Mouse (Mus musculus): ENCODE data around the gene Drd4. TPM values are rescaled to one million over a fixed set of nuclear protein-coding genes. Genes with fewer than 3 reads are reported as not detected.
A peak's percentile ranks its signal among the peaks of the same experiment; 100 is the strongest.
"Not testable (repeated sequence)": the region's sequence is repeated elsewhere in the genome, so short reads cannot be mapped to it uniquely, and the experiment has no call there.

The Drd4 gene
- polyA plus RNA-seq (2016; fragmentation: Nextera tagmentation; extraction: Ambion mirVana), result 1.7 and 2.3 TPM in 2 replicates

DNA sequence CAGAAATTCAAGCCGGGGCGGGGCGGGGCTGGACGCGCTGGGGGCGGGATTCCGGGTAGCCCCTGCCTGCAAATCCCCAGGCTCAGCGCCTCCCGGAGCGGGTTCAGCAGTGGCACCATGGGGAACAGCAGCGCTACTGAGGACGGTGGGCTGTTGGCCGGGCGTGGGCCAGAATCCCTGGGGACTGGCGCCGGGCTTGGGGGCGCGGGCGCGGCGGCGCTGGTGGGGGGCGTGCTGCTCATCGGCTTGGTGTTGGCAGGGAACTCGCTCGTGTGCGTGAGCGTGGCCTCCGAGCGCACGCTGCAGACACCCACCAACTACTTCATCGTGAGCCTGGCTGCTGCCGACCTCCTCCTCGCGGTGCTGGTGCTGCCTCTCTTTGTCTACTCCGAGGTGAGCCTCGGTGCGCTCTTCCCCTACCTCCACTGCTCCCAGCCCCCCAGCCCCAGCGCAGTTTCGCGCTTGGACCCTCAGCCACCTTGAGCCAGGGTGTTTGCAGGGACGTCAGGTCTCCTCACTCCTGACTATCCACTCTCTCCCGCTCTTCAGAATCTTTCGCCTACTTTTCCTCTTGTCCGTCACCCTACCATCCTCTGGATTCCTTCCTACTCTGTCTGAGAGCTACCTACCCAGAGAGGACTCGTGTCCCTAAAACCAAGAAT, at the start of gene Drd4:
Drd4 (plus strand) TSS at position 86 of the 662 bp plus-strand sequence.
- WGBS, result 2% methylated on average over 45 of the region's 46 CpGs
- Histone ChIP-seq H3K9me3 (no peaks in the 10 kb centered on the region), H3K27me3 (peaks cover 57% of the 10 kb centered on the region), H3K4me1 (peaks cover 30% of the 10 kb centered on the region), H3K36me3 (0 out of 2 replicates have a peak, but pooled peaks cover 3% of the 10 kb centered on the region), H3K9ac (peak within 1 kb of the TSS; percentile 65), H3K4me2 (replicated peaks) (peak within 1 kb of the TSS; percentile 96), H3K27ac (no peak within 1 kb of the TSS), H3K4me3 (peak within 1 kb of the TSS; percentile 54)
- no peak; the same call in 1 of the 2 replicates for ATAC-seq (ENCODE audit: insufficient number of reproducible peaks, insufficient read depth, low FRiP score, low TSS enrichment)

DNA sequence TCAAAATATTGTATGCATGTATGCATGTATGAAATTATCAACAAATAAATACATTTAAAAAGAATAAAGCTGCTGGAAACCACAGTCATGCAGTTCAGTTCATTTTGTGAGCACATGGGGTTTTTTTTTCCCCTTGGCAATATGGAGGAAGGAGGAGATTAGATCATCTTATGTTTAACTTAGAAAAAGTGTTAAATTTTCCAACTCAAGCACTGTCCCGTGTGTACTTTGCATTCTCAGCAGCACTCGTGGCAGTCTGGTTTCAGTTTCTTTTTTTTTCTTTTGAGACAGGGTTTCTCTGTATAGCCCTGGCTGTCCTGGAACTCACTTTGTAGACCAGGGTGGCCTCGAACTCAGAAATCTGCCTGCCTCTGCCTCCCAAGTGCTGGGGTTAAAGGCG, 41.3 kb upstream of the Drd4 start:
- WGBS, result 91% methylated on average over 4 of the region's 4 CpGs
- H3K36me3 ChIP-seq, result peaks cover 88% of the 10 kb centered on the region

DNA sequence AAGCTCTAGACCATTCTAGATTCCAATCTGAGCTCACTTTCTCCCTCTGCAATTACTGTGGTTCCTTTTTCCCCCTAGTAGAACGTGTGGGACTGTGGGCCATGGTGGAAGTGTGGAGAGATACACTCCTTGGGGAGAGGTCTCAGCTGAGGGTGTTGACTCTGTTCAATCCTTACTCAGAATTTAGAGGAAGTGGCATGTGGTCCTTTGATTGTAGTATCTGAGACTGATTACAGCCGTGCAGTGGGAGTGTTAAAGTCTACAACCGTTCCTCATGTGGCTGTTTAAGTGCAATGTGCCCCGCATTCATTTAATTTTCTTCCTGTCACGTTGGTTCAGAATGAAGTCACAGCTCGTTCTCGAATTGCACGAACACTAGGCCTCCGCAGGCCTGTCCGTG, 35.6 kb upstream of the Drd4 start:
- 92% methylated on average over 10 of the region's 10 CpGs for WGBS
- H3K36me3 ChIP-seq, result peaks cover 86% of the 10 kb centered on the region

More for the DNA sequence above, 41.3 kb upstream of the Drd4 start:
- H3K27me3 ChIP-seq; H3K9ac ChIP-seq; ATAC-seq (ENCODE audit: insufficient number of reproducible peaks, insufficient read depth, low FRiP score, low TSS enrichment); H3K4me2 ChIP-seq (replicated peaks); H3K9me3 ChIP-seq; H3K4me3 ChIP-seq; H3K27ac ChIP-seq; H3K4me1 ChIP-seq: not testable (repeated sequence)

DNA sequence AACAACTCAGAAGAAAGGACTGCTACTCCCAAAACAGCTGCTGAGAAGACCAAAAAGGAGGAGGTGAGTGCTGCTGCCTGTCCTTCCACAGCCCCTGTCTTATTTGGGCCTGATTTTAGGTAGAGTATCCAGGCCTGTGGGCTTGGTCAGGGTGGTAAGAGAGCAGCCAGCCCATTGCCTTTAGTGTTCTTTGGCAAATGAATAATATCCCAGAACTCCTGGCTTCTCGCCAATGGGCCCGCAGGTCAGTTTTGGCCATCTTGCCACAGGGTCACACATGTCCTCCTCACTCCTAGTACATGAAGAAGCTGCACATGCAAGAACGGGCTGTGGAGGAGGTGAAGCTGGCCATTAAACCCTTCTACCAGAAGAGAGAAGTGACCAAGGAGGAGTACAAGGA, 30.3 kb upstream of the Drd4 start:
- H3K4me3 ChIP-seq, result no peak overlapping the region
- peaks cover 76% of the 10 kb centered on the region for H3K36me3 ChIP-seq
- WGBS, result 90% methylated on average over 3 of the region's 3 CpGs
- no peak overlapping the region for H3K27ac ChIP-seq
- H3K4me2 ChIP-seq (replicated peaks), result no peak overlapping the region
- H3K9ac ChIP-seq, result no peak overlapping the region
- peaks cover 15% of the 10 kb centered on the region; the same call in 1 of the 2 replicates for H3K4me1 ChIP-seq
- H3K27me3 ChIP-seq, result no peaks in the 10 kb centered on the region
- H3K9me3 ChIP-seq, result no peaks in the 10 kb centered on the region
- ATAC-seq (ENCODE audit: insufficient number of reproducible peaks, insufficient read depth, low FRiP score, low TSS enrichment), result no peak

More for the DNA sequence above, 35.6 kb upstream of the Drd4 start:
- Histone ChIP-seq H3K4me2 (replicated peaks) (no peak overlapping the region), H3K4me3 (no peak overlapping the region), H3K9me3 (no peaks in the 10 kb centered on the region), H3K27me3 (no peaks in the 10 kb centered on the region), H3K4me1 (no peaks in the 10 kb centered on the region), H3K9ac (no peak overlapping the region), H3K27ac (no peak overlapping the region)
- ATAC-seq (ENCODE audit: insufficient number of reproducible peaks, insufficient read depth, low FRiP score, low TSS enrichment), result no peak

DNA sequence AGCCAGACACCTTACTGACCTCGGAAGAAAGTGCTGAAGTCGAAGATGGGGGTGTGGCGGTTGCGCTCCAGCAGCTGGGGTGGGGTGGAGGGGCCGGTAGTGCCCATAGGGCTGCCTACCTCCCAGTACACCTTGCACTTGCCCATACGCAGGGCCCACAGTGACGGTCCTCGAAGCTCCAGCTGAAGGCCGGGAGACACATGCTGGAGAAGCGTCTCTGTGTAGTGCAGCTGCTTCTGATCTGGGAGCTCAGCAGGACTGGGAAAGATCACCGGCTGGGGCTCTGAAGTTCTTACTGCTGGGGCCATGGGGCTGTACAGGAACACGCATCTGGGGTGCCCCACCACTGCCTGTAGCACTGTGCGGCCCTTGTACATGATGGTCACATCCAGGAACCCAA, 28.2 kb upstream of the Drd4 start:
- H3K4me1 ChIP-seq, result peaks cover 16% of the 10 kb centered on the region; the same call in 1 of the 2 replicates
- no peak overlapping the region for H3K27ac ChIP-seq
- no peaks in the 10 kb centered on the region for H3K9me3 ChIP-seq
- no peak overlapping the region for H3K9ac ChIP-seq
- H3K4me3 ChIP-seq, result no peak overlapping the region
- H3K27me3 ChIP-seq, result no peaks in the 10 kb centered on the region
- no peak for ATAC-seq (ENCODE audit: insufficient number of reproducible peaks, insufficient read depth, low FRiP score, low TSS enrichment)
- 88% methylated on average over 13 of the region's 13 CpGs for WGBS
- H3K4me2 ChIP-seq (replicated peaks), result no peak overlapping the region
- peaks cover 55% of the 10 kb centered on the region for H3K36me3 ChIP-seq

DNA sequence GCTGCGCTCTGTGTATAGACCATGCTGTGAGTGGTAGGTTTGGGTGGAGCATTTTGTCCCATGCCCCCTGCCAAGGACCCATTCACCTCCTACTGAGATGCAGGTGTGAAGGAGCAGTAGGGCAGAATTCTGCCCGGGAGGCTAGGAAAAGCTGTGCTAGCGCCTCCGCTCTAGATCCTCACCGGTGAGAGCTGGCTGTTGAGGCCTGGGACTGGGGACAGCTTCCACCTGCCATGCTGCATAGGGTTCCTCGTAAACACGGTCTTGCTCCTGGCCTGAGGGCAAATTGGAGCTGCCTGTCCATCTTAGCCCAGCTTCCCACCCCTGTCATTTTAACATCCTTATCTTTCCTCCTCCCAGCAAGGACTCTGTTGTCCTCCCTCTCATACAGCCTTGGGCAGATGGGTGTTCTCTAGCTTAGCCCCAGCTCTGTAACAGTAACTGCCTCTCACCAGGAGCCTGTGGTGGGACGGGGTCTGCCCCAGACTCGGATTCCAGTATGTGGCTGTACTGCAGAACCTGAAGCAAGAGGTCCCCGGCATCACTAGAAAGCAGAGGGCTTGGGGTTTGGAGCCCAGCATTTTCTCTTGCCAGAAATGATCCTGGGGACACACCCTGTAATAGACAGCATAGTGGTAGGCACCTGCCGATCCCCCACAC, 27.6 kb upstream of the Drd4 start:
- 69% methylated on average over 11 of the region's 11 CpGs for WGBS
- H3K27ac ChIP-seq, result no peak overlapping the region
- no peaks in the 10 kb centered on the region for H3K9me3 ChIP-seq
- peaks cover 50% of the 10 kb centered on the region for H3K36me3 ChIP-seq
- no peaks in the 10 kb centered on the region for H3K27me3 ChIP-seq
- ATAC-seq (ENCODE audit: insufficient number of reproducible peaks, insufficient read depth, low FRiP score, low TSS enrichment), result no peak
- H3K4me1 ChIP-seq, result peaks cover 16% of the 10 kb centered on the region; the same call in 1 of the 2 replicates
- no peak overlapping the region for H3K4me3 ChIP-seq
- H3K9ac ChIP-seq, result no peak overlapping the region
- no peak overlapping the region for H3K4me2 ChIP-seq (replicated peaks)

DNA sequence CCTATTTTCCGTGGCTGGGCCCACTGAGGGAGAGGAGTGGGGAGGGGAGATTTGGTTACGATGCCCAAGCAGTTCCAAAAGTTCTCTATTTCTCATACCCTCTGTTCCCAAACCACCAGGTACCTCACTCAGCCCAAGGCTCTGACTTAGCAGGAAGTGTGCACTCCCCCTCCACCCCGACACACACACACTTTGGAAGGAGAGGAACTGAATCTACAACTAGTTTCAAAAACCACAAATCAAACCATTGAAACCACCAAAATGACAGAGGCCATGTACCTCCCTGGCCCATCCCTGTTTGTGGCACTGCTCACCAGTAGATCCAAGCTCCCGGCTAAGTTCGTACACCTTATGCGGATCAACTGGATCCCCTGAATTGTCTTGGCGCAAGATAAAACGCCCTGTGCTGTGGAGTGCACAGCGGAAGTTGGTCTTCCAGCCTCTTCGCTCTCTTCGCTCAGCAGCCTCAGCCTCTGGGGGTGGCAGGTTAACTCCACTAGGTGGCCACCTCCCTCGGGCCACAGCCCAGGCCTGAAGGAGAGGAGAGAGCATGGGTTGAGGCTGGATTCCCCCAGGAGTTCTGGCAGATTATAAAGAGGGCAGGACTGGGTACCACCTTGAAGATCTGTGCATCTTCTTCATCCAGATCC, 26.9 kb upstream of the Drd4 start:
- WGBS, result 31% methylated on average over 12 of the region's 12 CpGs
- no peak overlapping the region for H3K4me3 ChIP-seq
- no peak for ATAC-seq (ENCODE audit: insufficient number of reproducible peaks, insufficient read depth, low FRiP score, low TSS enrichment)

DNA sequence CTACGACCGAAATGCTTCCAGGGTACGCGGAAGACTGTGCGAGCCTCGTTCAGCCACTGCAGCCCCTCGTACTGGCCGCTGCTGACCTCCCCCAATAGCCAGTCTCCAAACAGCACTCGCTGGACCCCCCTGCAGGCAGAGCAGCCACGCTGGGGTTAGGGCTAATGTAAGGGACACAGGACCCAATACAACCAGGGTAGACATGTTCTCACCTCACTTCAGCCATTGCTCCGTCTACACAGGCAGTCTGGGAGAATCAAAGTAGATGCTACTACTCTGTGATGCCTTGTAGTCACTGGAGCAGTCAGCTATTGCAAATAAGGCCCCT, 26.4 kb upstream of the Drd4 start:
- Histone ChIP-seq H3K27ac (no peak overlapping the region), H3K36me3 (peaks cover 38% of the 10 kb centered on the region), H3K9ac (0 out of 2 replicates have a peak overlapping the region, but pooled peaks have one; percentile 4), H3K4me1 (peaks cover 16% of the 10 kb centered on the region; the same call in 1 of the 2 replicates), H3K9me3 (no peaks in the 10 kb centered on the region), H3K4me3 (no peak overlapping the region), H3K27me3 (no peaks in the 10 kb centered on the region), H3K4me2 (replicated peaks) (peak overlapping the region; percentile 70; the same call in 1 of the 2 replicates)
- no peak for ATAC-seq (ENCODE audit: insufficient number of reproducible peaks, insufficient read depth, low FRiP score, low TSS enrichment)
- WGBS, result 38% methylated on average over 11 of the region's 11 CpGs

More for the DNA sequence above, 26.9 kb upstream of the Drd4 start:
- no peak overlapping the region for H3K4me2 ChIP-seq (replicated peaks)
- no peaks in the 10 kb centered on the region for H3K9me3 ChIP-seq
- H3K4me1 ChIP-seq, result peaks cover 16% of the 10 kb centered on the region; the same call in 1 of the 2 replicates
- H3K27ac ChIP-seq, result no peak overlapping the region
- H3K36me3 ChIP-seq, result peaks cover 42% of the 10 kb centered on the region
- no peak overlapping the region for H3K9ac ChIP-seq
- H3K27me3 ChIP-seq, result no peaks in the 10 kb centered on the region

DNA sequence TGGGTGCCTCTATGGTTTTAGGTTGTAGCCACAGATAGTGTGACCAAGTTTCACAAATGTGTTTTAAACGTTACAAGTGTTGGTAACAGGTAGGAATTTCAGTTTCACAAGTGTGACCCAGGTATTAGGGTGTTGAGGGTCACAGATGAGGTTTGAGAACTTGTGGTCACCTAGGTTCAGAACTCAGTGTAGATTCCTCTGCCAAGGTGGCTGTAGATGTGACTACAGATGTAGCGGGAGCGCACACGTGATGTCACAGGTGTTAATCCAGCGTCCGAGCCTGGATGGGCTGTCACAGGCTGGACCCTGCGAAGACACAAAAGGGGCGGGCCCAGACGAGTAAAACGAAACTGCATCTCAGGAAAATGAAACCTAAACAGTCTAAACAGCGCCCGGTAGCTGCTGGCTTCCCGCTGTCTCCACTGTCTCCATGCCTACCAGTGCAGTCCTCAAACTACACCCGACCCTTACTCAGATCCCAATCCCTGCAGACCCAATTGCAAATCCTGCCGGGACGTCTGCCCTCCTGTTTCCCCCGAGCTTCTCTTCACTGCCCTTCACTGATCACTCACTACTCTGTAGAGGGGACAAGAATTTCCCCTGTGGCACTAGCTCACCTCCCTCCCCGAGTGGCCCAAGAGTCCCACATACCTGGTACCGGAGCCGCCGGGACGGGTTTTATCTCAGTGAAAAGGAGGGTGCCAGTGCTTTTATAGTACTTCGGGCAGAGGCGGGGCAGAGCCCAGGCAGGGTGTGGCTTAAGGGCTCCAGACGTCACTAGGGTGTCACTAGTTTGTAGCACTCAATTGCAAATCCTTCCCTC, 25.9 kb upstream of the Drd4 start, which contains the start of gene Irf7:
Irf7 (minus strand) TSS at position 743 of the 823 bp plus-strand sequence.
- H3K9me3 ChIP-seq, result no peaks in the 10 kb centered on the region
- peaks cover 16% of the 10 kb centered on the region; the same call in 1 of the 2 replicates for H3K4me1 ChIP-seq
- no peak within 1 kb of the TSS for H3K27ac ChIP-seq
- peak within 1 kb of the TSS; percentile 47 for H3K9ac ChIP-seq
- peak within 1 kb of the TSS; percentile 70 for H3K4me2 ChIP-seq (replicated peaks)
- peak within 1 kb of the TSS; percentile 34 for H3K4me3 ChIP-seq
- H3K36me3 ChIP-seq, result peaks cover 32% of the 10 kb centered on the region
- WGBS, result 12% methylated on average over 25 of the region's 25 CpGs
- ATAC-seq (ENCODE audit: insufficient number of reproducible peaks, insufficient read depth, low FRiP score, low TSS enrichment), result peak; percentile 17; the same call in 1 of the 2 replicates
- H3K27me3 ChIP-seq, result no peaks in the 10 kb centered on the region

DNA sequence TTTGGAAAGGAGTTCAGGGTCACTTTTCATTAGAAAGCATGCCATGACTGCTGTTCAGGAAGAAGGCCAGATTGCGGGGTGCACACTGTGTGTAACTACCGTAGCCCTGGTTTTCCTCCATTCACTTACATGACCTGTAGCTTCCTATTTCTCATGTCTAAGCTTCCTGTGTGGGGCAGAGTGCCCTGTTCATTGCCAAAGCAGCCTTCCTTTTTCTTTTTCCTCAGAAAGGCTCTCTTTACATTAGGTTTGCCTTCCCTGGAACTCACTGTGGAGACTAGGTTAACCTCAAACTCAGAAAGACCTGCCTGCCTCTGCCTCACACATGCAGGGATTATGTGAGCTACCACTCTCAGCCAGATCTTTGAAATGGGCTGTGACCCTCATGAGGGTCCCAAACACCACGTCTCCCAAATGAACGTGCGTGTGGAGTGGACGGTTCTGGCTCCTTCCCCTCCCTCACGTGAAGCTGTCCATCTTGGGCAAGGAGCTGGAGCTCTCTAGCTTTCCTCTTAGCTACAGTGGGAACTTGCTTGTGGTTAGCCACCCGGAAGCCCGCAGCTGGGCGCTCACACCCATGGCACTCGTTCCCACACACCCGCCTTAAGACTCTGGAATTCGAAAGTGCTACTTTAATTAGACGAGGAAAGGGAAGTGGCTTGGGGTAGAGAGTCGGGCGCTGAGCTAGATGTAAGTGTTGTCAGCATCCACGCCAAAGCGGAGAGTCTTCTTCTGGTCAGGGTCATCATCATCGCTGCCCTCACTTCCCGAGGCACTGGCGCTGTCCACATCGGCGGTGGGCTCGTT, 23.1 kb upstream of the Drd4 start:
- H3K4me3 ChIP-seq, result no peak overlapping the region
- ATAC-seq (ENCODE audit: insufficient number of reproducible peaks, insufficient read depth, low FRiP score, low TSS enrichment), result no peak
- peaks cover 16% of the 10 kb centered on the region; the same call in 1 of the 2 replicates for H3K4me1 ChIP-seq
- no peak overlapping the region for H3K27ac ChIP-seq
- no peaks in the 10 kb centered on the region for H3K27me3 ChIP-seq
- 79% methylated on average over 24 of the region's 24 CpGs for WGBS
- H3K4me2 ChIP-seq (replicated peaks), result no peak overlapping the region
- no peaks in the 10 kb centered on the region for H3K9me3 ChIP-seq
- H3K36me3 ChIP-seq, result peaks cover 5% of the 10 kb centered on the region
- no peak overlapping the region for H3K9ac ChIP-seq
